Mouse (Mus musculus): ENCODE measurements at regions not wholly inside any gene's neighbourhood (a gene's known extent, or its start where the extent isn't known, plus 50 kb on each side); places are given as distances from the start of the nearest gene placed in this dataset.
A peak's percentile ranks its signal among the peaks of the same experiment; 100 is the strongest.

- DNase-seq (ENCODE audit: extremely low read depth), result no peak
- in situ Hi-C loops (cut with MboI; ENCODE audit: low pct_ligation_motif_present, low pct_unique_long_range_greater_than_20kb, low sequenced_read_pairs), result no loop called here
- peaks cover 0 to 7% of the 10 kb centered on the region in 2 experiments; a peak in 2 of 4 replicates for H3K4me1 ChIP-seq (ENCODE audit: control insufficient read depth in 1 of 2, insufficient read depth in 2 of 2)
- no peak overlapping the region for H3K27ac ChIP-seq (ENCODE audit: insufficient read depth, low read depth)
- peaks cover 25% of the 10 kb centered on the region for H3K27me3 ChIP-seq (replicated peaks)
- dilution Hi-C loops (cut with MboI; ENCODE audit: extremely low pct_ligation_motif_present, extremely low pct_unique_long_range_greater_than_20kb, low sequenced_read_pairs), result no loop called here
- H3K4me3 ChIP-seq (replicated peaks in 1 of 3; ENCODE audit: low read depth in 2 of 3, low read length in 2 of 3, poor library complexity in 1 of 3), result no peak overlapping the region
- no peak for TF ChIP-seq BHLHE40 (IDR thresholded peaks at IDR 0.05; ENCODE audit: low read depth, low read length)
- no peak for TF ChIP-seq JUND (conservative IDR thresholded peaks at IDR 0.05; ENCODE audit: low read depth, low read length)
- no peak for TF ChIP-seq RAD21 (IDR thresholded peaks at IDR 0.05; ENCODE audit: low read depth, low read length)
- TF ChIP-seq MAX (IDR thresholded peaks at IDR 0.05; ENCODE audit: low read length), result no peak
- TF ChIP-seq POLR2A (IDR thresholded peaks at IDR 0.05; ENCODE audit: low read depth, low read length), result no peak
- TF ChIP-seq TBP (conservative IDR thresholded peaks at IDR 0.05; ENCODE audit: low read depth, low read length), result no peak
- TF ChIP-seq GABPA (IDR thresholded peaks at IDR 0.05; ENCODE audit: insufficient replicate concordance, low read depth, low read length), result no peak
- no peak for TF ChIP-seq MAFK (IDR thresholded peaks at IDR 0.05; ENCODE audit: insufficient replicate concordance, low read length)
- TF ChIP-seq SMC3 (IDR thresholded peaks at IDR 0.05; ENCODE audit: low read depth, low read length), result no peak
- no peak for TF ChIP-seq UBTF (IDR thresholded peaks at IDR 0.05; ENCODE audit: low read depth, low read length)
- no peak for TF ChIP-seq EP300 (IDR thresholded peaks at IDR 0.05; ENCODE audit: low read length)
- no peak for TF ChIP-seq NRF1 (IDR thresholded peaks at IDR 0.05; ENCODE audit: low read depth, low read length)
- TF ChIP-seq TCF12 (IDR thresholded peaks at IDR 0.05; ENCODE audit: low read depth, low read length), result no peak
- no peak for TF ChIP-seq E2F4 (IDR thresholded peaks at IDR 0.05; ENCODE audit: insufficient replicate concordance, low read depth, low read length)
- no peak for TF ChIP-seq MEF2A (IDR thresholded peaks at IDR 0.05; ENCODE audit: borderline replicate concordance, low read depth, low read length)
- no peak for TF ChIP-seq MYC (IDR thresholded peaks at IDR 0.05; ENCODE audit: low read depth, low read length)
- H3K9ac ChIP-seq (ENCODE audit: insufficient read depth, low read depth), result no peak overlapping the region
- no peaks in the 10 kb centered on the region for H3K79me2 ChIP-seq (replicated peaks; ENCODE audit: control insufficient read depth, extremely low read depth, insufficient read depth, poor library complexity, severe bottlenecking)
- peaks cover 10% of the 10 kb centered on the region for H3K9me3 ChIP-seq (replicated peaks; ENCODE audit: low read length)
- no peak overlapping the region for H3K4me2 ChIP-seq (ENCODE audit: insufficient read depth, low read depth, poor library complexity, severe bottlenecking)
- H3K36me3 ChIP-seq (replicated peaks in 1 of 2; ENCODE audit: control insufficient read depth in 1 of 2, insufficient read depth in 1 of 2, low read length in 1 of 2), result no peaks in the 10 kb centered on the region
Observed at GRCm38 (mm10) chr2:144128038-144128402, 95.2 kb downstream of the Banf2 start.

- H3K4me2 ChIP-seq (ENCODE audit: insufficient read depth, low read depth, poor library complexity, severe bottlenecking), result no peak overlapping the region
- in situ Hi-C loops (cut with MboI; ENCODE audit: low pct_ligation_motif_present, low pct_unique_long_range_greater_than_20kb, low sequenced_read_pairs) (no loop called here), dilution Hi-C loops (cut with MboI; ENCODE audit: extremely low pct_ligation_motif_present, extremely low pct_unique_long_range_greater_than_20kb, low sequenced_read_pairs) (no loop called here)
- peak; percentile 26 for DNase-seq (ENCODE audit: extremely low read depth)
- no peaks in the 10 kb centered on the region for H3K79me2 ChIP-seq (replicated peaks; ENCODE audit: control insufficient read depth, extremely low read depth, insufficient read depth, poor library complexity, severe bottlenecking)
- no peak overlapping the region for H3K9ac ChIP-seq (ENCODE audit: insufficient read depth, low read depth)
- H3K4me3 ChIP-seq (replicated peaks in 1 of 3; ENCODE audit: low read depth in 2 of 3, low read length in 2 of 3, poor library complexity in 1 of 3), result no peak overlapping the region
- H3K9me3 ChIP-seq (replicated peaks; ENCODE audit: low read length), result peaks cover 12% of the 10 kb centered on the region
- H3K4me1 ChIP-seq (ENCODE audit: control insufficient read depth in 1 of 2, insufficient read depth in 2 of 2), result peaks cover 0 to 7% of the 10 kb centered on the region in 2 experiments; a peak in 2 of 4 replicates
- no peak overlapping the region for H3K27ac ChIP-seq (ENCODE audit: insufficient read depth, low read depth)
- H3K36me3 ChIP-seq (replicated peaks in 1 of 2; ENCODE audit: control insufficient read depth in 1 of 2, insufficient read depth in 1 of 2, low read length in 1 of 2), result no peaks in the 10 kb centered on the region
- peaks cover 24% of the 10 kb centered on the region for H3K27me3 ChIP-seq (replicated peaks)
- TF ChIP-seq CHD2 (IDR thresholded peaks at IDR 0.05; ENCODE audit: low read length) (peak; percentile 45; the same call in 1 of the 2 replicates), ZMIZ1 (IDR thresholded peaks at IDR 0.05; ENCODE audit: low read depth, low read length) (no peak), POLR2AphosphoS2 (IDR thresholded peaks at IDR 0.05; ENCODE audit: low read depth, low read length) (no peak), ZKSCAN1 (IDR thresholded peaks at IDR 0.05; ENCODE audit: borderline replicate concordance, low read depth, low read length) (no peak), MYC (IDR thresholded peaks at IDR 0.05; ENCODE audit: low read depth, low read length) (no peak), MAZ (IDR thresholded peaks at IDR 0.05; ENCODE audit: low read depth, low read length) (no peak), NRF1 (IDR thresholded peaks at IDR 0.05; ENCODE audit: low read depth, low read length) (no peak), SMC3 (IDR thresholded peaks at IDR 0.05; ENCODE audit: low read depth, low read length) (no peak; the same call in 1 of the 2 replicates), PAX5 (IDR thresholded peaks at IDR 0.05; ENCODE audit: low read length) (no peak), UBTF (IDR thresholded peaks at IDR 0.05; ENCODE audit: low read depth, low read length) (no peak), JUN (IDR thresholded peaks at IDR 0.05; ENCODE audit: insufficient read depth, low read depth, low read length) (no peak), ELF1 (IDR thresholded peaks at IDR 0.05; ENCODE audit: low read depth, low read length) (no peak), ZC3H11A (IDR thresholded peaks at IDR 0.05; ENCODE audit: low read depth, low read length) (no peak), ZNF384 (IDR thresholded peaks at IDR 0.05; ENCODE audit: low read depth, low read length) (no peak), TCF12 (IDR thresholded peaks at IDR 0.05; ENCODE audit: low read depth, low read length) (peak; percentile 84), BHLHE40 (IDR thresholded peaks at IDR 0.05; ENCODE audit: low read depth, low read length) (peak; percentile 80), HCFC1 (IDR thresholded peaks at IDR 0.05; ENCODE audit: low read depth, low read length) (no peak), MXI1 (IDR thresholded peaks at IDR 0.05; ENCODE audit: low read depth, low read length) (no peak), USF1 (IDR thresholded peaks at IDR 0.05; ENCODE audit: low read depth, low read length) (no peak), KAT2A (IDR thresholded peaks at IDR 0.05; ENCODE audit: insufficient replicate concordance, low read length) (no peak), GABPA (IDR thresholded peaks at IDR 0.05; ENCODE audit: insufficient replicate concordance, low read depth, low read length) (no peak), MAX (IDR thresholded peaks at IDR 0.05; ENCODE audit: low read length) (no peak), MEF2A (IDR thresholded peaks at IDR 0.05; ENCODE audit: borderline replicate concordance, low read depth, low read length) (no peak), USF2 (conservative IDR thresholded peaks at IDR 0.05; ENCODE audit: low read depth, low read length) (no peak), CTCF (conservative IDR thresholded peaks at IDR 0.05 in 1 of 2, IDR thresholded peaks at IDR 0.05 in 1 of 2; ENCODE audit: low read depth in 2 of 2, low read length in 2 of 2) (no peak), ETS1 (conservative IDR thresholded peaks at IDR 0.05; ENCODE audit: low read depth, low read length) (no peak)
Observed at GRCm38 (mm10) chr2:144128527-144128926, 95.7 kb downstream of the Banf2 start.
